Mouse (Mus musculus) heart, embryonic 11.5 days (tissue): Measurements from ENCODE around the gene 4930512M02Rik. TPM values are rescaled to one million over a fixed set of nuclear protein-coding genes. Genes with fewer than 3 reads are reported as not detected.

Experiments used
- ATAC-seq: fragments of 200-750 bp; cut with Nextera tagmentation; replicated peaks from 2 replicates; pipeline ENCODE4 v1.8.0; 2017; ENCODE audit warnings: moderate library complexity; ENCODE audit not compliant: insufficient number of reproducible peaks, low FRiP score, low TSS enrichment
- H3K27ac ChIP-seq: fragments of 300-500 bp; sonication (generic); 2 replicates; pipeline ENCODE4 v1.5.1; 2014; ENCODE audit warnings: mild to moderate bottlenecking, low read depth, low read length
- H3K27me3 ChIP-seq: fragments of 300-500 bp; sonication (generic); 2 replicates; pipeline ENCODE4 v1.6.1; 2014; ENCODE audit warnings: mild to moderate bottlenecking, low read length, mixed read lengths; ENCODE audit not compliant: control insufficient read depth, insufficient read depth
- H3K36me3 ChIP-seq: fragments of 300-500 bp; sonication (generic); 2 replicates; pipeline ENCODE4 v1.6.1; 2014; ENCODE audit warnings: mild to moderate bottlenecking, low read length, moderate library complexity, mixed read lengths; ENCODE audit not compliant: control insufficient read depth, insufficient read depth
- H3K4me1 ChIP-seq: fragments of 300-500 bp; sonication (generic); 2 replicates; pipeline ENCODE4 v1.6.1; 2014; ENCODE audit warnings: low read length; ENCODE audit not compliant: control insufficient read depth, insufficient read depth
- H3K4me2 ChIP-seq: fragments of 300-500 bp; sonication (generic); 2 replicates; pipeline ENCODE4 v1.6.1; 2014; ENCODE audit warnings: mild to moderate bottlenecking, moderate library complexity
- H3K4me3 ChIP-seq: fragments of 300-500 bp; sonication (generic); 2 replicates; pipeline ENCODE4 v1.5.1; 2014; ENCODE audit warnings: low read depth, low read length
- H3K9ac ChIP-seq: fragments of 300-500 bp; sonication (generic); 2 replicates; pipeline ENCODE4 v1.6.1; 2014; ENCODE audit warnings: mild to moderate bottlenecking, low read depth, low read length, moderate library complexity
- H3K9me3 ChIP-seq: fragments of 300-500 bp; sonication (generic); replicated peaks from 2 replicates; pipeline ENCODE4 v1.6.1; 2016; ENCODE audit warnings: low read length; ENCODE audit not compliant: control insufficient read depth
- WGBS: fragments of 180-500 bp; shearing (Covaris S2); extraction: QIAGEN DNeasy Blood & Tissue Kit; methylation state at CpG from one replicate; pipeline ENCODE4 v1.1.7; 2014; ENCODE audit not compliant: insufficient replicate concordance; 5-methylcytosine and 5-hydroxymethylcytosine counted together
- polyA plus RNA-seq: library from polyadenylated mRNA; unstranded; fragments of >200 nt; fragmentation: Nextera tagmentation; extraction: Ambion mirVana; gene quantifications from 2 replicates; pipeline ENCODE4 v1.2.1, GENCODE M21; 2014

4930512M02Rik gene
- polyA plus RNA-seq, 1 experiment from 2014 or later, result not detected

- no peak overlapping the region for H3K9ac ChIP-seq
- H3K36me3 ChIP-seq, result no peaks in the 10 kb centered on the region
- H3K27ac ChIP-seq, result no peak overlapping the region
- H3K4me2 ChIP-seq, result no peak overlapping the region
- no peak for ATAC-seq
- no peak overlapping the region for H3K4me3 ChIP-seq
- 34% methylated on average over 11 of the region's 11 CpGs for WGBS
- H3K27me3 ChIP-seq, result no peaks in the 10 kb centered on the region
- no peaks in the 10 kb centered on the region for H3K9me3 ChIP-seq
- H3K4me1 ChIP-seq, result no peaks in the 10 kb centered on the region
Measured at GRCm38 (mm10) chr11:11557173-11557967, 70.3 kb downstream of the 4930512M02Rik start.

- Histone ChIP-seq H3K27me3 (no peaks in the 10 kb centered on the region), H3K4me3 (no peak overlapping the region), H3K9me3 (no peaks in the 10 kb centered on the region), H3K4me2 (no peak overlapping the region), H3K4me1 (no peaks in the 10 kb centered on the region), H3K9ac (no peak overlapping the region), H3K27ac (no peak overlapping the region), H3K36me3 (no peaks in the 10 kb centered on the region)
- WGBS, result 92% methylated on average over 1 of the region's 1 CpGs
- no peak for ATAC-seq
Measured at GRCm38 (mm10) chr11:11556186-11556585, 71.4 kb downstream of the 4930512M02Rik start.

- WGBS, result 64% methylated on average over 8 of the region's 8 CpGs
- Histone ChIP-seq H3K4me2 (no peak overlapping the region), H3K4me1 (no peaks in the 10 kb centered on the region), H3K9me3 (no peaks in the 10 kb centered on the region), H3K27me3 (no peaks in the 10 kb centered on the region), H3K36me3 (no peaks in the 10 kb centered on the region), H3K4me3 (no peak overlapping the region), H3K27ac (no peak overlapping the region), H3K9ac (no peak overlapping the region)
- ATAC-seq, result no peak
Measured at GRCm38 (mm10) chr11:11555563-11555962, 72.1 kb downstream of the 4930512M02Rik start.

- WGBS, result 68% methylated on average over 7 of the region's 7 CpGs
- no peak overlapping the region for H3K9ac ChIP-seq
Measured at GRCm38 (mm10) chr11:11547597-11548240, 79.9 kb downstream of the 4930512M02Rik start.

GRCm38 (mm10) chr11:11546903-11547511, 80.6 kb downstream of the 4930512M02Rik start:
- Histone ChIP-seq H3K36me3 (no peaks in the 10 kb centered on the region), H3K27ac (no peak overlapping the region), H3K4me2 (no peak overlapping the region), H3K4me3 (no peak overlapping the region), H3K4me1 (no peaks in the 10 kb centered on the region), H3K9ac (no peak overlapping the region), H3K9me3 (no peaks in the 10 kb centered on the region), H3K27me3 (no peaks in the 10 kb centered on the region)
- no peak for ATAC-seq
- 69% methylated on average over 7 of the region's 7 CpGs for WGBS

More at GRCm38 (mm10) chr11:11547597-11548240, 79.9 kb downstream of the 4930512M02Rik start:
- Histone ChIP-seq H3K4me2 (no peak overlapping the region), H3K27me3 (no peaks in the 10 kb centered on the region), H3K36me3 (no peaks in the 10 kb centered on the region), H3K9me3 (no peaks in the 10 kb centered on the region), H3K27ac (no peak overlapping the region), H3K4me3 (no peak overlapping the region), H3K4me1 (no peaks in the 10 kb centered on the region)
- ATAC-seq, result no peak

- Histone ChIP-seq H3K27ac (no peak overlapping the region), H3K4me1 (no peaks in the 10 kb centered on the region), H3K4me3 (no peak overlapping the region), H3K4me2 (no peak overlapping the region), H3K27me3 (no peaks in the 10 kb centered on the region), H3K9ac (no peak overlapping the region), H3K9me3 (no peaks in the 10 kb centered on the region), H3K36me3 (no peaks in the 10 kb centered on the region)
- ATAC-seq, result no peak
- 83% methylated on average over 3 of the region's 3 CpGs for WGBS
Measured at GRCm38 (mm10) chr11:11545948-11546347, 81.7 kb downstream of the 4930512M02Rik start.

Other genes with a start within 250 kb of the 4930512M02Rik start
- gene Spata48, start 165.7 kb downstream of the 4930512M02Rik start, polyA plus RNA-seq, result 0.79 and 2.6 TPM in 2 replicates
- gene Zpbp, start 165.4 kb downstream of the 4930512M02Rik start, polyA plus RNA-seq, result 0.42 and 0.61 TPM in 2 replicates
- 7.0 and 7.6 TPM in 2 replicates for gene Ikzf1, start 57.2 kb upstream of the 4930512M02Rik start, polyA plus RNA-seq
- gene Fignl1, start 181.1 kb upstream of the 4930512M02Rik start, polyA plus RNA-seq, result 73.1 and 86.9 TPM in 2 replicates